Mouse (Mus musculus) forebrain, embryonic 12.5 days (tissue): ENCODE results near the gene Hist1h2ad. TPM values are rescaled to one million over a fixed set of nuclear protein-coding genes. Genes with fewer than 3 reads are reported as not detected.

Experiments used
- microRNA-seq: library from miRNA; unstranded; fragments of <30 nt; microRNA quantifications from one replicate; pipeline ENCODE4, GENCODE M21; 2017
- polyA plus RNA-seq: library from polyadenylated mRNA; unstranded; fragments of >200 nt; fragmentation: Nextera tagmentation; extraction: Ambion mirVana; gene quantifications from 2 replicates; pipeline ENCODE4 v1.2.1, GENCODE M21; 2016

Gene Hist1h2ad
- polyA plus RNA-seq, 1 experiment from 2014 or later: 1.3 TPM

Small RNA genes within 50 kb of the gene (microRNA-seq; reads per million reads assigned to microRNA genes)
- gene Gm44297 (not detected), gene Gm44359 (not detected), gene Gm44394 (not detected)

Other genes with a start within 250 kb of the Hist1h2ad start
- 64.1 and 65.6 TPM in 2 replicates for gene Zfp322a, start 205.2 kb upstream of the Hist1h2ad start, polyA plus RNA-seq
- 13.0 and 13.2 TPM in 2 replicates for gene Abt1, start 150.5 kb upstream of the Hist1h2ad start, polyA plus RNA-seq
- 0.18 and 0.36 TPM in 2 replicates for gene Btn1a1, start 108.5 kb upstream of the Hist1h2ad start, polyA plus RNA-seq
- gene Btn2a2, start 85.5 kb upstream of the Hist1h2ad start, polyA plus RNA-seq: 0.23 and 0.36 TPM in 2 replicates
- 7.2 and 8.7 TPM in 2 replicates for gene Hist1h4h, start 43.3 kb upstream of the Hist1h2ad start, polyA plus RNA-seq
- gene Hist1h2af, start 40.5 kb upstream of the Hist1h2ad start, polyA plus RNA-seq: 9.3 and 10.7 TPM in 2 replicates
- 7.2 and 8.3 TPM in 2 replicates for gene Hist1h3g, start 39.0 kb upstream of the Hist1h2ad start, polyA plus RNA-seq
- gene Hist1h2bh, start 31.0 kb upstream of the Hist1h2ad start, polyA plus RNA-seq: 0.87 and 0.95 TPM in 2 replicates
- 0.99 and 1.5 TPM in 2 replicates for gene Hist1h3f, start 30.3 kb upstream of the Hist1h2ad start, polyA plus RNA-seq
- 0.74 and 1.4 TPM in 2 replicates for gene Hist1h4f, start 22.7 kb upstream of the Hist1h2ad start, polyA plus RNA-seq
- gene Hist1h1d, start 21.1 kb upstream of the Hist1h2ad start, polyA plus RNA-seq: 0.47 and 0.56 TPM in 2 replicates
- gene Hist1h3e, start 12.0 kb upstream of the Hist1h2ad start, polyA plus RNA-seq: 5.7 and 7.6 TPM in 2 replicates
- gene Hist1h2ae, start 3.2 kb upstream of the Hist1h2ad start, polyA plus RNA-seq: 115 and 138 TPM in 2 replicates
- gene Hist1h2bg, start 3.0 kb upstream of the Hist1h2ad start, polyA plus RNA-seq: 8.9 and 11.4 TPM in 2 replicates
- 7.2 and 9.5 TPM in 2 replicates for gene Hist1h2bf, start 185 bp upstream of the Hist1h2ad start, polyA plus RNA-seq
- 5.8 and 6.6 TPM in 2 replicates for gene Hist1h3d, start 1.4 kb downstream of the Hist1h2ad start, polyA plus RNA-seq
- 137 and 142 TPM in 2 replicates for gene Hist1h4d, start 7.2 kb downstream of the Hist1h2ad start, polyA plus RNA-seq
- 3.0 and 3.7 TPM in 2 replicates for gene Hist1h2be, start 46.7 kb downstream of the Hist1h2ad start, polyA plus RNA-seq
- gene Hist1h1e, start 48.2 kb downstream of the Hist1h2ad start, polyA plus RNA-seq: 26.3 and 26.6 TPM in 2 replicates
- gene Hist1h2ac, start 109.6 kb downstream of the Hist1h2ad start, polyA plus RNA-seq: 1.4 and 1.6 TPM in 2 replicates
- gene Hist1h2bc, start 109.8 kb downstream of the Hist1h2ad start, polyA plus RNA-seq: 34.6 and 36.5 TPM in 2 replicates
- not detected in 2 replicates for gene Hist1h1t, start 121.4 kb downstream of the Hist1h2ad start, polyA plus RNA-seq
- gene Hist1h4c, start 124.1 kb downstream of the Hist1h2ad start, polyA plus RNA-seq: 6.1 and 9.8 TPM in 2 replicates
- gene Hfe, start 136.5 kb downstream of the Hist1h2ad start, polyA plus RNA-seq: 2.0 and 2.5 TPM in 2 replicates
- gene Hist1h1c, start 164.4 kb downstream of the Hist1h2ad start, polyA plus RNA-seq: 15.2 and 15.9 TPM in 2 replicates
- 11.1 and 13.8 TPM in 2 replicates for gene Hist1h3c, start 171.2 kb downstream of the Hist1h2ad start, polyA plus RNA-seq
- 2.2 and 3.5 TPM in 2 replicates for gene Hist1h2bb, start 172.4 kb downstream of the Hist1h2ad start, polyA plus RNA-seq
- gene Hist1h2ab, start 176.7 kb downstream of the Hist1h2ad start, polyA plus RNA-seq: 59.9 and 73.2 TPM in 2 replicates
- gene Hist1h3b, start 177.9 kb downstream of the Hist1h2ad start, polyA plus RNA-seq: 14.0 and 15.8 TPM in 2 replicates
- gene Hist1h4b, start 182.6 kb downstream of the Hist1h2ad start, polyA plus RNA-seq: 5.3 and 8.2 TPM in 2 replicates
- 0.88 TPM in 1 of 2 replicates, not detected in the other for gene Hist1h4a, start 186.8 kb downstream of the Hist1h2ad start, polyA plus RNA-seq
- 5.1 and 5.2 TPM in 2 replicates for gene Hist1h3a, start 188.0 kb downstream of the Hist1h2ad start, polyA plus RNA-seq
- gene Hist1h1a, start 189.3 kb downstream of the Hist1h2ad start, polyA plus RNA-seq: 3.3 and 4.0 TPM in 2 replicates
- 0.18 TPM in 1 of 2 replicates, not detected in the other for gene Trim38, start 195.5 kb downstream of the Hist1h2ad start, polyA plus RNA-seq
- gene Slc17a2, start 232.6 kb downstream of the Hist1h2ad start, polyA plus RNA-seq: not detected in 2 replicates